Mouse (Mus musculus) midbrain, postnatal 0 days (tissue): ENCODE results near the gene Msto1. TPM values are rescaled to one million over a fixed set of nuclear protein-coding genes. Genes with fewer than 3 reads are reported as not detected.
"Not testable (repeated sequence)": the region's sequence is repeated elsewhere in the genome, so short reads cannot be mapped to it uniquely, and the experiment has no call there.

Source experiments
- ATAC-seq: fragments of 200-750 bp; cut with Nextera tagmentation; 2 replicates; pipeline ENCODE4 v1.8.0; 2017; ENCODE audit warnings: moderate number of reproducible peaks, mild to moderate bottlenecking, moderate TSS enrichment, moderate library complexity; ENCODE audit not compliant: low FRiP score
- DNase-seq: peaks from one replicate; pipeline ENCODE4 v3.0.0-alpha.2; 2015; ENCODE audit warnings: low spot score
- H3K27ac ChIP-seq: fragments of 300-500 bp; sonication (generic); 2 replicates; pipeline ENCODE4 v1.5.1; 2014; ENCODE audit warnings: low read depth, mild to moderate bottlenecking, low read length, mixed read lengths
- H3K27me3 ChIP-seq: fragments of 300-500 bp; sonication (generic); 2 replicates; pipeline ENCODE4 v1.6.1; 2014; ENCODE audit warnings: low read length, control low read depth, mixed read lengths; ENCODE audit not compliant: insufficient read depth
- H3K36me3 ChIP-seq: fragments of 300-500 bp; sonication (generic); 2 replicates; pipeline ENCODE4 v1.6.1; 2014; ENCODE audit warnings: low read length, control low read depth, mixed read lengths; ENCODE audit not compliant: insufficient read depth
- H3K4me1 ChIP-seq: fragments of 300-500 bp; sonication (generic); 2 replicates; pipeline ENCODE4 v1.6.1; 2014; ENCODE audit warnings: mild to moderate bottlenecking, control low read depth, antibody characterized with exemption, low read length, mixed read lengths; ENCODE audit not compliant: insufficient read depth
- H3K4me2 ChIP-seq: fragments of 300-500 bp; sonication (generic); 2 replicates; pipeline ENCODE4 v1.6.1; 2014; ENCODE audit warnings: low read depth, mild to moderate bottlenecking, low read length, mixed read lengths; ENCODE audit not compliant: poor library complexity, severe bottlenecking
- H3K4me3 ChIP-seq: fragments of 300-500 bp; sonication (generic); 2 replicates; pipeline ENCODE4 v1.5.1; 2014; ENCODE audit warnings: low read depth, mild to moderate bottlenecking, low read length, moderate library complexity
- H3K9ac ChIP-seq: fragments of 300-500 bp; sonication (generic); replicated peaks from 2 replicates; pipeline ENCODE4 v1.6.1; 2014; ENCODE audit warnings: mild to moderate bottlenecking, low read length, moderate library complexity, mixed read lengths; ENCODE audit not compliant: poor library complexity, severe bottlenecking
- H3K9me3 ChIP-seq: fragments of 300-500 bp; sonication (generic); 2 replicates; pipeline ENCODE4 v1.6.1; 2016; ENCODE audit warnings: low read length, control low read depth
- CTCF ChIP-seq: IDR thresholded peaks from 2 replicates; pipeline ENCODE4 v1.5.1; 2016; ENCODE audit warnings: antibody characterized with exemption, mild to moderate bottlenecking
- WGBS: fragments of 180-500 bp; shearing (Covaris S2); extraction: QIAGEN DNeasy Blood & Tissue Kit; methylation state at CpG from one replicate; pipeline ENCODE4 v1.1.7; 2014; 5-methylcytosine and 5-hydroxymethylcytosine counted together
- polyA plus RNA-seq: library from polyadenylated mRNA; unstranded; fragments of >200 nt; fragmentation: Nextera tagmentation; extraction: Ambion mirVana; gene quantifications from 2 replicates; pipeline ENCODE4 v1.2.1, GENCODE M21; 2015
- total RNA-seq: library from RNA; depleted of rRNA; stranded (reverse); fragments of >200 nt; gene quantifications from 2 replicates; pipeline ENCODE4 v1.2.3, GENCODE M21; 2014; rRNA removed

The Msto1 gene
- total and polyA plus RNA-seq, 2 experiments from 2014 or later: 46.3 to 52.1 TPM

- whole genome bisulfite sequencing: no CpG with 5 or more reads among the region's 8 CpGs
- not testable (repeated sequence) for H3K27ac ChIP-seq, H3K4me1 ChIP-seq, ATAC-seq, H3K4me2 ChIP-seq, H3K9ac ChIP-seq, H3K27me3 ChIP-seq, H3K9me3 ChIP-seq, DNase-seq, H3K4me3 ChIP-seq
- H3K36me3 ChIP-seq: peaks cover 25% of the 10 kb centered on the region
Measured at GRCm38 (mm10) chr3:88867177-88867576, 46.6 kb downstream of the Msto1 start.

GRCm38 (mm10) chr3:88866735-88867134, 47.1 kb downstream of the Msto1 start:
- no CpG with 5 or more reads among the region's 3 CpGs for WGBS
- not testable (repeated sequence) for H3K4me1 ChIP-seq, DNase-seq, H3K9ac ChIP-seq, H3K27ac ChIP-seq, ATAC-seq, H3K4me2 ChIP-seq, H3K27me3 ChIP-seq, H3K4me3 ChIP-seq, H3K9me3 ChIP-seq
- H3K36me3 ChIP-seq: peaks cover 27% of the 10 kb centered on the region

GRCm38 (mm10) chr3:88862129-88862528, 51.7 kb downstream of the Msto1 start:
- H3K9me3 ChIP-seq: no peaks in the 10 kb centered on the region
- H3K27ac ChIP-seq: no peak overlapping the region
- H3K36me3 ChIP-seq: peaks cover 60% of the 10 kb centered on the region
- no peak overlapping the region for H3K9ac ChIP-seq
- no peaks in the 10 kb centered on the region for H3K27me3 ChIP-seq
- ATAC-seq: no peak
- H3K4me3 ChIP-seq: no peak overlapping the region
- 96% methylated on average over 3 of the region's 3 CpGs for WGBS
- no peaks in the 10 kb centered on the region for H3K4me1 ChIP-seq
- no peak for DNase-seq
- TF ChIP-seq CTCF: no peak
- no peak overlapping the region for H3K4me2 ChIP-seq

GRCm38 (mm10) chr3:88855837-88856236, 58.0 kb downstream of the Msto1 start:
- no peaks in the 10 kb centered on the region for H3K9me3 ChIP-seq
- WGBS: 93% methylated on average over 6 of the region's 6 CpGs
- H3K27ac ChIP-seq: no peak overlapping the region
- no peak for TF ChIP-seq CTCF
- H3K4me1 ChIP-seq: no peaks in the 10 kb centered on the region
- DNase-seq: no peak
- ATAC-seq: no peak
- H3K4me3 ChIP-seq: no peak overlapping the region
- H3K27me3 ChIP-seq: no peaks in the 10 kb centered on the region
- no peak overlapping the region for H3K9ac ChIP-seq
- H3K4me2 ChIP-seq: no peak overlapping the region
- peaks cover 47% of the 10 kb centered on the region for H3K36me3 ChIP-seq

Other genes with a start within 250 kb of the Msto1 start
- 71.8 and 96.5 TPM in 2 replicates for gene Khdc4, start 228.2 kb downstream of the Msto1 start, total RNA-seq
- gene Khdc4, start 228.2 kb downstream of the Msto1 start, polyA plus RNA-seq: 66.8 and 70.5 TPM in 2 replicates
- 78.1 and 88.3 TPM in 2 replicates for gene Rit1, start 197.2 kb downstream of the Msto1 start, total RNA-seq
- gene Rit1, start 197.2 kb downstream of the Msto1 start, polyA plus RNA-seq: 73.5 and 81.3 TPM in 2 replicates
- gene Syt11, start 138.8 kb downstream of the Msto1 start, total RNA-seq: 142 and 150 TPM in 2 replicates
- gene Syt11, start 138.8 kb downstream of the Msto1 start, polyA plus RNA-seq: 243 and 246 TPM in 2 replicates
- 41.9 and 44.7 TPM in 2 replicates for gene Gon4l, start 78.8 kb downstream of the Msto1 start, total RNA-seq
- 8.2 and 9.6 TPM in 2 replicates for gene Gon4l, start 78.8 kb downstream of the Msto1 start, polyA plus RNA-seq
- 25.0 and 29.7 TPM in 2 replicates for gene Ash1l, start 36.6 kb upstream of the Msto1 start, total RNA-seq
- 12.2 and 15.8 TPM in 2 replicates for gene Ash1l, start 36.6 kb upstream of the Msto1 start, polyA plus RNA-seq
- 53.5 and 62.3 TPM in 2 replicates for gene Dap3, start 37.2 kb upstream of the Msto1 start, total RNA-seq
- gene Dap3, start 37.2 kb upstream of the Msto1 start, polyA plus RNA-seq: 108 and 111 TPM in 2 replicates
- 177 and 187 TPM in 2 replicates for gene Rusc1, start 179.3 kb upstream of the Msto1 start, total RNA-seq
- 103 and 107 TPM in 2 replicates for gene Rusc1, start 179.3 kb upstream of the Msto1 start, polyA plus RNA-seq
- not detected in 2 replicates for gene Gm43738, start 187.1 kb upstream of the Msto1 start, total RNA-seq
- gene Gm43738, start 187.1 kb upstream of the Msto1 start, polyA plus RNA-seq: not detected in 2 replicates
- gene Fdps, start 188.0 kb upstream of the Msto1 start, total RNA-seq: 382 and 401 TPM in 2 replicates
- 407 and 423 TPM in 2 replicates for gene Fdps, start 188.0 kb upstream of the Msto1 start, polyA plus RNA-seq
- 0.47 TPM in 1 of 2 replicates, not detected in the other for gene Pklr, start 222.1 kb upstream of the Msto1 start, total RNA-seq
- 0.05 and 0.10 TPM in 2 replicates for gene Pklr, start 222.1 kb upstream of the Msto1 start, polyA plus RNA-seq
- 94.8 and 97.8 TPM in 2 replicates for gene Hcn3, start 246.2 kb upstream of the Msto1 start, total RNA-seq
- 44.8 and 46.7 TPM in 2 replicates for gene Hcn3, start 246.2 kb upstream of the Msto1 start, polyA plus RNA-seq